Mouse (Mus musculus): Measurements from ENCODE around the gene Syn2. TPM values are rescaled to one million over a fixed set of nuclear protein-coding genes. Genes with fewer than 3 reads are reported as not detected.

Syn2 gene
- polyA plus RNA-seq, 1 experiment from 2014 or later = 1.7 TPM

DNA sequence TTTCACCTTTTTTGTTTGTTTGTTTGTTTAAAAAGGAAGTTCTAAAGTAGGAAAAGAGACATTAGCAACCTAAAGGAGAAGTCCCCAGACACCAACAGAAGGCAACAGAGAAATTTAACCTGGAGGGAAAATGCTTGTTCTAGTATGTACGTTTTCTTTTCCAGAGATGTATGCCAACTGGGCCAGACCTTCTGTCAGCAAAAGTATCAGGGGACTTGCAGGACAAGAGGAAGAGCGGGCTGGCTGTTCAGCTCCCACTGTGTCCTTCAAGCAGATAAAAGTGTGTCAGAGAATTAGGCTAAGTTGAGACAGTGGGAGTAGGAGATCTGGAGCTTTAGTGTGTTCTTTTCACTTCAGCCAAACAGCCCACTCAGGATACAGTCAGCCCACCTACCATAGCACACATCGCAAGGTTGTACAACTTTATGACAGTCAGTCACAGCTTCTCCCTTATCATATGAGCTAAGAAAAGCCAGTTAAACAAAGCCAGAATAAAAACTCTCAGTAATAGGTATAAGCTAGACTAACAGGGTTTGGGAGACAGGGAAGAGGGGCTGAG is 110.9 kb downstream of the Syn2 start:
- ATAC-seq (replicated peaks; ENCODE audit: low FRiP score) = no peak

DNA sequence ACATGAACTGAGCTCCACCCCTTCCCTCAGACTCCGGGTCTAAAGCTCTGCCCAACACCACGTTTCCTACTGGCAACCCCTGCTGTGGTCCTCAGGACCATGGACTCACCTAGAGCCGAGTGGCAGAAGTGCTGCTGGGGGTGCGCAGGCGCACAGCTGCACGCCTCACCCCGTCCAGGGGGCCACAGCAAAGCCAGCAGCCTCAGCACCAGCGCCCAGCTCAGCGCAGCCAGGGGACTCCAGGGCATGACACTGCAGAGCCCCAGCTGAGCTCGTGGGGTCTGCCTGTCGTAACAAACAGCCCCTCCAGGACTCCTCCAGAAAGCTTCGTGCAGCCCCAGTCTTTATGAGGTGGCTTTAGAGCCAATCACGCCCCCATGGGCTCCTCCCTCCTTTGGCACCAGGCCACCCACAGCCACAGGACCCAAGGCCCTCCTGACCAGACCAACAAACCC is 116.9 kb downstream of the Syn2 start:
- H3K4me3 ChIP-seq (ENCODE audit: low read depth, low read length) = no peak overlapping the region
- H3K27ac ChIP-seq (ENCODE audit: low read depth, low read length) = no peak overlapping the region
- DNase-seq (ENCODE audit: low spot score) (no peak), ATAC-seq (replicated peaks; ENCODE audit: low FRiP score) (no peak)
- peaks cover 4% of the 10 kb centered on the region; the same call in 1 of the 2 replicates for H3K4me1 ChIP-seq (replicated peaks; ENCODE audit: control insufficient read depth, insufficient read depth, low read length)
- no peaks in the 10 kb centered on the region for H3K36me3 ChIP-seq (ENCODE audit: control insufficient read depth, insufficient read depth, low read length)
- H3K9ac ChIP-seq (ENCODE audit: low read length) = no peak overlapping the region
- H3K9me3 ChIP-seq (ENCODE audit: control insufficient read depth, low read length) = no peaks in the 10 kb centered on the region
- peaks cover 2% of the 10 kb centered on the region; the same call in 1 of the 2 replicates for H3K27me3 ChIP-seq (ENCODE audit: control insufficient read depth, insufficient read depth, low read length)
- 5% methylated on average over 13 of the region's 13 CpGs for WGBS
- 0 out of 2 replicates have a peak overlapping the region, but pooled peaks have one; percentile 5 for H3K4me2 ChIP-seq (ENCODE audit: low read depth, low read length, severe bottlenecking)

More for the DNA sequence above, 110.9 kb downstream of the Syn2 start:
- 87% methylated on average over 3 of the region's 3 CpGs for WGBS
- Histone ChIP-seq H3K4me1 (replicated peaks; ENCODE audit: control insufficient read depth, insufficient read depth, low read length) (no peaks in the 10 kb centered on the region), H3K36me3 (ENCODE audit: control insufficient read depth, insufficient read depth, low read length) (no peaks in the 10 kb centered on the region), H3K4me3 (ENCODE audit: low read depth, low read length) (no peak overlapping the region), H3K27me3 (ENCODE audit: control insufficient read depth, insufficient read depth, low read length) (no peaks in the 10 kb centered on the region), H3K4me2 (ENCODE audit: low read depth, low read length, severe bottlenecking) (no peak overlapping the region), H3K9ac (ENCODE audit: low read length) (no peak overlapping the region), H3K9me3 (ENCODE audit: control insufficient read depth, low read length) (no peaks in the 10 kb centered on the region), H3K27ac (ENCODE audit: low read depth, low read length) (no peak overlapping the region)
- no peak for DNase-seq (ENCODE audit: low spot score)

DNA sequence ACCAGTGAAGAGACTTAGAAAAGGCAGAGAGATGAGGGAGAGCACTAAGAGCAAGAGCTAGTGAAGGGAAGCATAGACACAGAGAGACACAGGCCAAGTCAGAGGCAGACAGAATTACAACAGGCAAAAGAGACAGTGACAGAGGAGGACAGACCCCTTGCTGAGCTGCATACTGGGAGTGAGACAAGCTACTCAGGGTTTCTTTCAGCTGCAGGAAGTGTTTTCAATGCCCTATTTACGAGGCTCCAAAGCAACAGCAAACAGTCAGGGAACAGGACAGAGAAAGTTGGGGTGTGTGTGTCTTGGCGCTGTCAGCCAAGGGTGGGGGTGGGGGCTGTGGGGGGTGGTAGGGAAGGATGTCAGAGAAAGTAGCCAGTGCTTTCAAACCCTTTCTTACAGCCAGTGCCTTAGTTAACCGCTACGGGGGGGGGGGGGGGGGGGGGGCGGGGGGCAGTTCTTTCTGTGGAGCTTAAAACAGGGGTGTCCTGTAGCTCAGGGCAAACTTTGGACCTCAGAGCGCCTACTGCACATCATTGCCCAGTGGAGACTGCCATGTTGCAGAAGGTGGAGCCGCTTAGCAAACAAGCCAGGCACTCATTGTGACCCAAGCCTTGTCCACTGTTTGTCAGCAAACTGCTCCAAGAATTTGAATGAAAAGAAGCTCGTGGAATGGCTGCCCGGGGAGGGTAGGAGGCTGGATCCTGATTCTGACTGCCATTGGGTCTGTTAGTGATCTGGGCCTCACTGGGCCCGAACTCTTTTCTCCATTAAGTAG is 117.6 kb downstream of the Syn2 start, which contains the start of gene Timp4:
Gene Timp4 (minus strand): TSS at position 107 of the 775 bp plus-strand sequence.
- ATAC-seq (replicated peaks; ENCODE audit: low FRiP score) (no peak), DNase-seq (ENCODE audit: low spot score) (no peak)
- Histone ChIP-seq H3K27ac (ENCODE audit: low read depth, low read length) (no peak within 1 kb of the TSS), H3K9me3 (ENCODE audit: control insufficient read depth, low read length) (no peaks in the 10 kb centered on the region), H3K4me3 (ENCODE audit: low read depth, low read length) (no peak within 1 kb of the TSS), H3K9ac (ENCODE audit: low read length) (no peak within 1 kb of the TSS), H3K27me3 (ENCODE audit: control insufficient read depth, insufficient read depth, low read length) (peaks cover 2% of the 10 kb centered on the region; the same call in 1 of the 2 replicates), H3K4me1 (replicated peaks; ENCODE audit: control insufficient read depth, insufficient read depth, low read length) (peaks cover 4% of the 10 kb centered on the region; the same call in 1 of the 2 replicates), H3K36me3 (ENCODE audit: control insufficient read depth, insufficient read depth, low read length) (no peaks in the 10 kb centered on the region), H3K4me2 (ENCODE audit: low read depth, low read length, severe bottlenecking) (0 out of 2 replicates have a peak within 1 kb of the TSS, but pooled peaks have one; percentile 5)
- WGBS = 19% methylated on average over 8 of the region's 10 CpGs

DNA sequence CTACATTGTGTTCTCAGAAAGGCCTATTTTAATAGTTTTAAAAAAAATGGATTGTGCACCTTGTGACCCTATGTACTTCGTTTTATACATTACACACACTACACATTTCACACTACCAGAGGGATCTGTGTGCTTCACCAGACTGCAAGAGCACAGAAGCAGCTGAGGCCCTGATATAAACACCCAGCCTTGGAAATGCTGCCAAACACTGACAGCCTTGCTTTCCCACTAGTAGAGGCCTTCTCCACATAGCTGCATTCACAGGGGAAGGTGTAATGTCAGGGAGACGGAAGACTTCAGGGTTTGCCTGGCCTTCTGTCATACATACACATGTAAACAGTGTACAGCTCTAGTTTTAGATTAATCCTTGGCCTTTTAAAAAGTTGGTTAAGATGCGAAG is 120.5 kb downstream of the Syn2 start:
- Histone ChIP-seq H3K27me3 (ENCODE audit: control insufficient read depth, insufficient read depth, low read length) (peaks cover 2% of the 10 kb centered on the region; the same call in 1 of the 2 replicates), H3K27ac (ENCODE audit: low read depth, low read length) (no peak overlapping the region), H3K9me3 (ENCODE audit: control insufficient read depth, low read length) (no peaks in the 10 kb centered on the region), H3K4me2 (ENCODE audit: low read depth, low read length, severe bottlenecking) (no peak overlapping the region), H3K9ac (ENCODE audit: low read length) (no peak overlapping the region), H3K4me1 (replicated peaks; ENCODE audit: control insufficient read depth, insufficient read depth, low read length) (peaks cover 4% of the 10 kb centered on the region; the same call in 1 of the 2 replicates), H3K4me3 (ENCODE audit: low read depth, low read length) (no peak overlapping the region), H3K36me3 (ENCODE audit: control insufficient read depth, insufficient read depth, low read length) (no peaks in the 10 kb centered on the region)
- ATAC-seq (replicated peaks; ENCODE audit: low FRiP score) (no peak), DNase-seq (ENCODE audit: low spot score) (no peak)
- WGBS = 89% methylated on average over 3 of the region's 3 CpGs

DNA sequence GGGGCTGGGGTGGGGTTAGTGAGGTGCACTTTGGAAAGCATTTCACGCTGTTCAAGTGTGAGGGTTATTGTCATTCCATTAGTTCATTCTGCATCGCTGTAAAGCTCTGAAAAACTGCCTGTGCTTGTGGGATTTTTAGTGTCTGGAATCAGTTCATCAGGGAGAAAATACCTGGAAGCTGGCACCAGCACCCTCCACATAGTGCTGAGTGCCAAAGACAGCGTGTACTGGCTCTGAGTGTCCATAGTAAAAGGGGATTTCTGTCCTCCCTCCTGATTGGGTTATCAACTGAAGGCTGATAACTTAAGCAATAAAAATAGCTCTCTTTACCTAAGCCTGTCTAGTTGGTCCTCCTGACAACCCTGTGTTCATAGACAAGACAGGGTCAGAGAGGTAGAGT is 125.8 kb downstream of the Syn2 start:
- Histone ChIP-seq H3K4me1 (replicated peaks; ENCODE audit: control insufficient read depth, insufficient read depth, low read length) (no peaks in the 10 kb centered on the region), H3K27me3 (ENCODE audit: control insufficient read depth, insufficient read depth, low read length) (no peaks in the 10 kb centered on the region), H3K9me3 (ENCODE audit: control insufficient read depth, low read length) (no peaks in the 10 kb centered on the region), H3K9ac (ENCODE audit: low read length) (no peak overlapping the region), H3K4me3 (ENCODE audit: low read depth, low read length) (no peak overlapping the region), H3K27ac (ENCODE audit: low read depth, low read length) (no peak overlapping the region), H3K4me2 (ENCODE audit: low read depth, low read length, severe bottlenecking) (no peak overlapping the region), H3K36me3 (ENCODE audit: control insufficient read depth, insufficient read depth, low read length) (no peaks in the 10 kb centered on the region)
- ATAC-seq (replicated peaks; ENCODE audit: low FRiP score) = no peak
- 94% methylated on average over 3 of the region's 3 CpGs for WGBS
- no peak for DNase-seq (ENCODE audit: low spot score)

DNA sequence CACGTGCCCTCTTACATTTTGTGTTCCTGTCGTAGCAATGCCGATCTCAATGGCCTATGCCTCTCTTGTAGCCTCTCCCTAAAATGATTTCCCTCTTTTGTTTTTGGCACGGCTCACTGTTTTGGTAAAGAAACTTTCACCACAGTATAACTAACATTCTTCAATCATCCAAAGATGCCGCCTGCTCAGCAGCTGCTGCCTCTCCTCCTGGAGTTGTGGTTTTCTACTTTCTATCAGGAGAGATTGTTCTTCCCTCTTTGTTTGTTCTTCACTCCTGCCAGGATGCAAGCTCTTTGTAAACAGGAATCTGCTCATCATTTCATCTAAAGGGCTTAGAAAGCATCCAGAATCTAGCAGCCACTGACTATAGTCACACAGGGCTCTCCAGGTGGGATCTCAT is 132.1 kb downstream of the Syn2 start:
- no peaks in the 10 kb centered on the region for H3K36me3 ChIP-seq (ENCODE audit: control insufficient read depth, insufficient read depth, low read length)
- 87% methylated on average over 5 of the region's 5 CpGs for WGBS

DNA sequence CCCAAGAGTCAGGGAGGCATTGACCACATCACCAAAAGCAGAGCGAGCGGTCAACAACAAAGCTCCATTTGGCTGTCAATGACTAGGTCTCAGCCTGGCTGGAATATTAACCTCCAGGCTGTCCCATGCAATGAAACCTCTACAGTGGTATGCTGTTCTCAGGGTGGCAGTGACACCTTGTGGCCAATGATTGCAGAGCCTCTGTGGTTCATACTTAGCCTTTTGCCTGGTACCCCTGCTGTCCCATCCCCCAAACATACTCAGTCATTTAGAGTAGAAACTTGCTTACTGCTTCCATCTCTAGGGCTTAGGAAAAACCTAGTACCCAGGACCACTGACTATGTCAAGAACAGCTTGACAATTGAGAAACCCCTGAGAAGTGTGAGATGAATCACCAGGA is 133.2 kb downstream of the Syn2 start:
- no peaks in the 10 kb centered on the region for H3K27me3 ChIP-seq (ENCODE audit: control insufficient read depth, insufficient read depth, low read length)
- DNase-seq (ENCODE audit: low spot score) (peak; percentile 74), ATAC-seq (replicated peaks; ENCODE audit: low FRiP score) (0 out of 2 replicates have a peak, but pooled peaks have one; percentile 44)
- H3K4me1 ChIP-seq (replicated peaks; ENCODE audit: control insufficient read depth, insufficient read depth, low read length) = no peaks in the 10 kb centered on the region
- H3K27ac ChIP-seq (ENCODE audit: low read depth, low read length) = no peak overlapping the region
- no peaks in the 10 kb centered on the region for H3K36me3 ChIP-seq (ENCODE audit: control insufficient read depth, insufficient read depth, low read length)
- no peak overlapping the region for H3K4me2 ChIP-seq (ENCODE audit: low read depth, low read length, severe bottlenecking)
- no peak overlapping the region for H3K4me3 ChIP-seq (ENCODE audit: low read depth, low read length)
- no peaks in the 10 kb centered on the region for H3K9me3 ChIP-seq (ENCODE audit: control insufficient read depth, low read length)
- no peak overlapping the region for H3K9ac ChIP-seq (ENCODE audit: low read length)
- 67% methylated on average over 2 of the region's 2 CpGs for WGBS

More for the DNA sequence above, 132.1 kb downstream of the Syn2 start:
- ATAC-seq (replicated peaks; ENCODE audit: low FRiP score) (no peak), DNase-seq (ENCODE audit: low spot score) (no peak)
- no peaks in the 10 kb centered on the region for H3K9me3 ChIP-seq (ENCODE audit: control insufficient read depth, low read length)
- no peaks in the 10 kb centered on the region for H3K27me3 ChIP-seq (ENCODE audit: control insufficient read depth, insufficient read depth, low read length)
- H3K4me3 ChIP-seq (ENCODE audit: low read depth, low read length) = no peak overlapping the region
- H3K9ac ChIP-seq (ENCODE audit: low read length) = no peak overlapping the region
- H3K4me1 ChIP-seq (replicated peaks; ENCODE audit: control insufficient read depth, insufficient read depth, low read length) = no peaks in the 10 kb centered on the region
- no peak overlapping the region for H3K27ac ChIP-seq (ENCODE audit: low read depth, low read length)
- no peak overlapping the region for H3K4me2 ChIP-seq (ENCODE audit: low read depth, low read length, severe bottlenecking)

DNA sequence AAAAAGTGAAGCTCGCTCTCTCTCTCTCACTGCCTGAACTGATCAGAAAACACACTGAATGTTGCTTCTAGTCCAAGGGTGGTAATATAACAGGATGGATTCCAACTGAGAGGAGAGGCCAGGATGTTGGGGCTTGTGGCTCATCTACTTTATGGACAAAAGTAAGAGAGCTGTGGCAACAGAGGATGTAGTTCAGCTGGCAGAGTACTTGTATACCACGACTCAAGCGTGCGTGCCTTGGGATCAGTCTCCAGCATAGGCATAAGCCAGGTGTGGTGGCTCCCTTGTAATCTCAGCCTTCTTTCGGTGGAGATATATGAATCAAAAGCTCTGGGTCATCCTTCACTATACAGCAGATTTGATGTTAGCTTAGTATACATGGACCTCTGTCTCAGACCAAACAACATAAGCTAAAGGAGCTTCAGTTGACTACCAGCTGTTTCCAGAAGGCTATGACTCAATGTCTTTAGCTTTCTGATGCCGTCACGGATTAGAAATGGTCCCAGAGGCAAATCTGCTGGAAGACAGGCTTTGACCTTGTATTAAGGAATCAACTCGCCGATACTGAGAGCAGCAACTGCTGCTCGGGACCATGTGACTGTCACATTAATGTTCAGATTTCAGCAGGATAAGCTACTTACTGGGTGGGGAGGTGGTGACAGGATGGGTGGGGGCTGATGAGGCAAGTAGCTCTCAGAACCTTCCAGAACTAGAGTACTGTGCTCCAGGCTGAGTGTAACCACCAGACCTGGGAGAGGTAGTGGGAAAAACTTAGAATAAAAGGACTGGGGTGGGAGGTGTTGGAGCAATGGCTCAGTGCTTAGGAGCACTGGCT is 134.1 kb downstream of the Syn2 start:
- ATAC-seq (replicated peaks; ENCODE audit: low FRiP score) (no peak), DNase-seq (ENCODE audit: low spot score) (no peak)
- Histone ChIP-seq H3K27me3 (ENCODE audit: control insufficient read depth, insufficient read depth, low read length) (no peaks in the 10 kb centered on the region), H3K9me3 (ENCODE audit: control insufficient read depth, low read length) (no peaks in the 10 kb centered on the region), H3K4me2 (ENCODE audit: low read depth, low read length, severe bottlenecking) (no peak overlapping the region), H3K36me3 (ENCODE audit: control insufficient read depth, insufficient read depth, low read length) (no peaks in the 10 kb centered on the region), H3K4me3 (ENCODE audit: low read depth, low read length) (no peak overlapping the region), H3K4me1 (replicated peaks; ENCODE audit: control insufficient read depth, insufficient read depth, low read length) (no peaks in the 10 kb centered on the region), H3K27ac (ENCODE audit: low read depth, low read length) (no peak overlapping the region), H3K9ac (ENCODE audit: low read length) (no peak overlapping the region)
- 85% methylated on average over 10 of the region's 10 CpGs for WGBS

Data from forebrain, embryonic 11.5 days (tissue).